Mouse (Mus musculus) olfactory bulb, adult 2 months (tissue): ENCODE measurements around the gene Set. TPM values are rescaled to one million over a fixed set of nuclear protein-coding genes. Genes with fewer than 3 reads are reported as not detected.
"Not testable (repeated sequence)": the region's sequence is repeated elsewhere in the genome, so short reads cannot be mapped to it uniquely, and the experiment has no call there.

ENCODE experiments used
- H3K27ac ChIP-seq: fragments of 200-500 bp; 2 replicates; pipeline ENCODE4 v1.5.1; 2012; ENCODE audit warnings: low read depth, low read length; ENCODE audit not compliant: insufficient read depth
- H3K4me1 ChIP-seq: fragments of 200-500 bp; 2 replicates; pipeline ENCODE4 v1.6.1; 2012; ENCODE audit warnings: low read length; ENCODE audit not compliant: control insufficient read depth, insufficient read depth
- H3K4me3 ChIP-seq: fragments of 200-500 bp; 2 replicates; pipeline ENCODE4 v1.5.1; 2012; ENCODE audit warnings: mild to moderate bottlenecking, low read depth, low read length, moderate library complexity; ENCODE audit not compliant: insufficient read depth
- CTCF ChIP-seq: fragments of 200-500 bp; IDR thresholded peaks from 2 replicates; pipeline ENCODE4 v1.5.1; 2012; ENCODE audit warnings: low read depth, mild to moderate bottlenecking, low read length, moderate library complexity; ENCODE audit not compliant: insufficient read depth
- POLR2A ChIP-seq: fragments of 200-500 bp; IDR thresholded peaks from 2 replicates; pipeline ENCODE4 v1.6.1; 2012; ENCODE audit warnings: mild to moderate bottlenecking, low read depth, low read length, moderate library complexity; ENCODE audit not compliant: insufficient read depth
- WGBS: fragments of 180-500 bp; shearing (Covaris S2); methylation state at CpG from one replicate; pipeline ENCODE4 v1.1.7; 2018; 5-methylcytosine and 5-hydroxymethylcytosine counted together
- polyA plus RNA-seq: library from polyadenylated mRNA; stranded (reverse); fragments of >200 nt; gene quantifications from 2 replicates; pipeline ENCODE4 v1.2.4, GENCODE M21; 2012; ENCODE audit warnings: low replicate concordance; ENCODE audit not compliant: missing spikeins, insufficient read depth, insufficient read length

Set gene
- polyA plus RNA-seq, 1 experiment = not detected

DNA sequence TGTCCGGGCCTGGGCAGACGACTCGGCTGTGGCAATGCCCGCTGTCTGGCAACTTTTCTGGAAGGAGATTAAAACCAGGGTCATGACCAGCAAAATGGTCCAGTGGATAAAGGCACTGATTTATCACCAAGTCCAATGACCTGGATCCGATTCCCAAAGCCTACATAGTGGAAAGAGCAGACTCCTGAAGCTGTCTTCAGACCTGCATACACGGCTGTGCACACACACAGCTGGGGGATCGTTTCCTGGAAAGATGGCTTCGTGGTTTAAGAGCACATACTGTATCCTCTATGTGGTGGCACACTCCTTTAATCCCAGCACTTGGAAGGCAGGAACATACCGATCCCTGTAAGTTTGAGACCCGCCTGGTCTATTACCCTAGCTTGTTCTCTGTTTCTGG is 18.8 kb upstream of the Set start:
- TF ChIP-seq POLR2A = no peak
- no peak for TF ChIP-seq CTCF
- Histone ChIP-seq H3K4me1 (no peaks in the 10 kb centered on the region), H3K4me3 (no peak overlapping the region), H3K27ac (no peak overlapping the region)
- WGBS = 96% methylated on average over 10 of the region's 10 CpGs

- Histone ChIP-seq H3K4me3 (no peak overlapping the region), H3K4me1 (no peaks in the 10 kb centered on the region), H3K27ac (no peak overlapping the region)
- no peak for TF ChIP-seq CTCF
- no peak for TF ChIP-seq POLR2A
These were observed 17.5 kb upstream of the Set start for GRCm38 (mm10) chr2:30039687-30040086.

- Histone ChIP-seq H3K4me1 (peaks cover 3% of the 10 kb centered on the region; the same call in 1 of the 2 replicates), H3K27ac (no peak overlapping the region), H3K4me3 (no peak overlapping the region)
- TF ChIP-seq CTCF (peak; percentile 56; the same call in 1 of the 2 replicates), POLR2A (no peak)
- WGBS = 9% methylated on average over 4 of the region's 4 CpGs
These were observed 14.7 kb upstream of the Set start for GRCm38 (mm10) chr2:30042445-30042844.

- Histone ChIP-seq H3K4me3 (no peak overlapping the region), H3K27ac (no peak overlapping the region), H3K4me1 (peaks cover 3% of the 10 kb centered on the region; the same call in 1 of the 2 replicates)
- 92% methylated on average over 5 of the region's 5 CpGs for WGBS
- TF ChIP-seq CTCF = no peak
- TF ChIP-seq POLR2A = no peak
These were observed 12.6 kb upstream of the Set start for GRCm38 (mm10) chr2:30044550-30044949.

DNA sequence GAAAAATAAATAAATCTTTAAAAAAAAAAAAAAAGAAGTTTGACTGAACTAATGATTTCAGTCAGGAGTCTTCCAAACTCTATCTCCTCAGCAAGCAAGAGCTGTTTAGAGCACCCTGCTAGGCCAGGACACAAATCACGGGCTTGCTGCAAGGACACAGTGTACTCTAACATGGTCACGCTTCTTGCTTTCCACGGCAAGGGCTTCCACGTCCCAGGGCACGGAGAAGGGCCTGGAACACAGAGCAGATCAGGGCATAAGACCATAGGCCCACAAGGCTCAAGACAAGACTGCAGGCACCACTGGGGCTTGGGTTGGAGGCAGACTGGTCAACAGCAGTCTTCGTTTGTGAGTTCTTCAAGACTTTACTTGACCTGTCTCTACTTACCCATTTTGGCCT is 10.1 kb upstream of the Set start:
- TF ChIP-seq POLR2A = no peak
- no peak for TF ChIP-seq CTCF
- Histone ChIP-seq H3K27ac (no peak overlapping the region), H3K4me3 (no peak overlapping the region), H3K4me1 (peaks cover 3% of the 10 kb centered on the region; the same call in 1 of the 2 replicates)
- WGBS = 96% methylated on average over 6 of the region's 6 CpGs

DNA sequence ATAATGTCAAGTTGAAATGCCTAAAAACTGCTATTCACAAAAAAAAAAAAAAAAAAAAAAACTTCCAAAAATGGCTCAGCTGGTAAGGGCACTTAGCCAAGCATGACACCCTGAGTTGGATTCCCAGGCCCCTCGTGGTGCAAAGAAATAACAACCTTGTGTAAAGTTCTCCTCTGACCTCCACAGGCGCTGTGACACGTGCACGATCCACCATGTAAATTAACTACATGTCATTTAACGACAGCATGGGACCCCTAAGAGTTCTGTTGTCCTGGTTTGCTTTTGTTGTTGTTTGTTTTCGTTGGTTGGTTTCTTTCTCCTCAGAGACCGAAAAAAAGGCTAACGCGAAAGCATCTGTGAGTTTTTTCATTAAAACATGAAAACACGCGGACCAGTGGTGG is 9.1 kb upstream of the Set start:
- H3K27ac ChIP-seq = no peak overlapping the region

DNA sequence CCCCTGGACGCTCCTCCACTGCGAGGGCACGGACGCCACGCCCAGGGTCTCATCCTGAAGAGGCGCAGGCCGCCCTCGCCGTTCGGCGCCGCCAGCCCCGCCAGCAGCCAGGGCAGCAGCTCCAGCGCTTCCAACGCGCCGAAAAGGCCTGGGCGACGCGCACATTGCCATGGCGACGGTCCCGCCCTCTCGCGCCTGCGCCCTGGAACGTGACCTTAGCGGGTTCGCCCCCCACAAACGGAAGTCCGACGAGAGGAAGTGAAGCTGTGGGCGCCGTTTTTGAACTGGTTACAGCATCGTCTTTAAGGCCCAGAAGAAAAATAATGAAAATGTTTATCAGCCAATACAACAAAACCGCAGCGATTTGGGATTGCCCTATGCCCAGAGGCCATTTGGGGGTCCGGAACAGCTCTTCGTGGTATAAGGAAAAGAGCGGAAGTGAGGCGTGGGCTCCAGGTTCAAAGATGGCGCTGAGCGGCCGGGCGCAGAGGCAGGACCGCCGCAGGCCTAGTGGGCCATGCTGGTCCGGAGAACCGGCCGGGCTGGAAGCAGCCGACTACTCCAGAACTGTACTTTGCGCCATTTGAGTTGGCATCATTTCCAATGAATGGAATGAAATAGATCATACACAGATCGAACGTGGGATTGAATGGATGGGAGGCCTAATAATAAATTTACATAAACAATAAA is 8.3 kb upstream of the Set start, which contains the start of gene Wdr34:
Wdr34 (minus strand) TSS at position 183 of the 690 bp plus-strand sequence.
- Histone ChIP-seq H3K4me3 (peak within 1 kb of the TSS; percentile 55), H3K27ac (peak within 1 kb of the TSS; percentile 99), H3K4me1 (peaks cover 3% of the 10 kb centered on the region; the same call in 1 of the 2 replicates)
- WGBS = under 1% methylated on average over 54 of the region's 54 CpGs
- TF ChIP-seq POLR2A (peak; percentile 46; the same call in 1 of the 2 replicates), CTCF (no peak)

More for the DNA sequence above, 9.1 kb upstream of the Set start:
- TF ChIP-seq POLR2A (no peak), CTCF (no peak)
- Histone ChIP-seq H3K4me3 (peak overlapping the region; percentile 55), H3K4me1 (peaks cover 3% of the 10 kb centered on the region; the same call in 1 of the 2 replicates)
- WGBS = 20% methylated on average over 11 of the region's 11 CpGs

- Histone ChIP-seq H3K4me1 (peaks cover 3% of the 10 kb centered on the region; the same call in 1 of the 2 replicates), H3K4me3 (no peak overlapping the region), H3K27ac (no peak overlapping the region)
- TF ChIP-seq POLR2A (no peak), CTCF (no peak)
- WGBS = 90% methylated on average over 3 of the region's 3 CpGs
These were observed 7.3 kb upstream of the Set start for GRCm38 (mm10) chr2:30049831-30050230.

- H3K27ac ChIP-seq = no peak overlapping the region
- H3K4me1 ChIP-seq = peaks cover 4% of the 10 kb centered on the region
- H3K4me3 ChIP-seq = no peak overlapping the region
- WGBS = 46% methylated on average over 6 of the region's 6 CpGs
- TF ChIP-seq CTCF (no peak), POLR2A (no peak)
These were observed 5.0 kb upstream of the Set start for GRCm38 (mm10) chr2:30051992-30052761.

GRCm38 (mm10) chr2:30055310-30055709 is 1.9 kb upstream of the Set start:
- not testable (repeated sequence) for H3K4me3 ChIP-seq, H3K4me1 ChIP-seq, H3K27ac ChIP-seq
- WGBS = 92% methylated on average over 3 of the region's 3 CpGs
